Mouse (Mus musculus): ENCODE results near the gene Gcnt2. TPM values are rescaled to one million over a fixed set of nuclear protein-coding genes. Genes with fewer than 3 reads are reported as not detected.
A peak's percentile ranks its signal among the peaks of the same experiment; 100 is the strongest.
"Not testable (repeated sequence)": the region's sequence is repeated elsewhere in the genome, so short reads cannot be mapped to it uniquely, and the experiment has no call there.

Gcnt2 gene
- polyA plus RNA-seq, 1 experiment from 2014 or later, result 20.2 TPM

- no peak overlapping the region for H3K9ac ChIP-seq (ENCODE audit: low read depth, low read length)
- no peaks in the 10 kb centered on the region for H3K4me1 ChIP-seq (replicated peaks; ENCODE audit: control insufficient read depth, insufficient read depth, low read length)
- ATAC-seq, result no peak
- no peaks in the 10 kb centered on the region for H3K36me3 ChIP-seq (ENCODE audit: control insufficient read depth, insufficient read depth)
- no peak overlapping the region for H3K4me3 ChIP-seq (ENCODE audit: low read depth, low read length)
- H3K27ac ChIP-seq (ENCODE audit: low read depth, low read length), result no peak overlapping the region
- 88% methylated on average over 11 of the region's 11 CpGs for WGBS
- TF ChIP-seq CTCF (IDR thresholded peaks at IDR 0.05; ENCODE audit: low read depth), result no peak
- H3K27me3 ChIP-seq (replicated peaks; ENCODE audit: control insufficient read depth, insufficient read depth, low read length), result no peaks in the 10 kb centered on the region
- no peaks in the 10 kb centered on the region for H3K9me3 ChIP-seq (ENCODE audit: control insufficient read depth)
- no peak overlapping the region for H3K4me2 ChIP-seq (replicated peaks; ENCODE audit: low read depth)
Observed at GRCm38 (mm10) chr13:40922311-40922877, 62.8 kb downstream of the Gcnt2 start.

GRCm38 (mm10) chr13:40923756-40924315 lies 64.3 kb downstream of the Gcnt2 start:
- no peak for TF ChIP-seq CTCF (IDR thresholded peaks at IDR 0.05; ENCODE audit: low read depth)
- Histone ChIP-seq H3K9me3 (ENCODE audit: control insufficient read depth) (no peaks in the 10 kb centered on the region), H3K4me1 (replicated peaks; ENCODE audit: control insufficient read depth, insufficient read depth, low read length) (no peaks in the 10 kb centered on the region), H3K4me2 (replicated peaks; ENCODE audit: low read depth) (no peak overlapping the region), H3K36me3 (ENCODE audit: control insufficient read depth, insufficient read depth) (no peaks in the 10 kb centered on the region), H3K27ac (ENCODE audit: low read depth, low read length) (no peak overlapping the region), H3K4me3 (ENCODE audit: low read depth, low read length) (no peak overlapping the region), H3K27me3 (replicated peaks; ENCODE audit: control insufficient read depth, insufficient read depth, low read length) (no peaks in the 10 kb centered on the region), H3K9ac (ENCODE audit: low read depth, low read length) (no peak overlapping the region)
- ATAC-seq, result no peak
- 66% methylated on average over 4 of the region's 4 CpGs for WGBS

- peak overlapping the region; percentile 30; the same call in 1 of the 2 replicates for H3K4me2 ChIP-seq (replicated peaks; ENCODE audit: low read depth)
- TF ChIP-seq CTCF (IDR thresholded peaks at IDR 0.05; ENCODE audit: low read depth), result no peak
- 45% methylated on average over 9 of the region's 9 CpGs for WGBS
- H3K27me3 ChIP-seq (replicated peaks; ENCODE audit: control insufficient read depth, insufficient read depth, low read length), result no peaks in the 10 kb centered on the region
- H3K36me3 ChIP-seq (ENCODE audit: control insufficient read depth, insufficient read depth), result no peaks in the 10 kb centered on the region
- H3K4me1 ChIP-seq (replicated peaks; ENCODE audit: control insufficient read depth, insufficient read depth, low read length), result no peaks in the 10 kb centered on the region
- peak overlapping the region; percentile 29; the same call in 1 of the 2 replicates for H3K27ac ChIP-seq (ENCODE audit: low read depth, low read length)
- ATAC-seq, result peak; percentile 39; the same call in 1 of the 2 replicates
- no peak overlapping the region for H3K4me3 ChIP-seq (ENCODE audit: low read depth, low read length)
- H3K9ac ChIP-seq (ENCODE audit: low read depth, low read length), result 0 out of 2 replicates have a peak overlapping the region, but pooled peaks have one; percentile 17
- H3K9me3 ChIP-seq (ENCODE audit: control insufficient read depth), result no peaks in the 10 kb centered on the region
Observed at GRCm38 (mm10) chr13:40928192-40928898, 68.8 kb downstream of the Gcnt2 start.

GRCm38 (mm10) chr13:40931871-40932270 lies 72.3 kb downstream of the Gcnt2 start:
- H3K4me2 ChIP-seq (replicated peaks; ENCODE audit: low read depth); H3K27ac ChIP-seq (ENCODE audit: low read depth, low read length); H3K9ac ChIP-seq (ENCODE audit: low read depth, low read length); H3K9me3 ChIP-seq (ENCODE audit: control insufficient read depth); H3K27me3 ChIP-seq (replicated peaks; ENCODE audit: control insufficient read depth, insufficient read depth, low read length); H3K4me1 ChIP-seq (replicated peaks; ENCODE audit: control insufficient read depth, insufficient read depth, low read length); H3K4me3 ChIP-seq (ENCODE audit: low read depth, low read length); H3K36me3 ChIP-seq (ENCODE audit: control insufficient read depth, insufficient read depth): not testable (repeated sequence)
- ATAC-seq, result peak; percentile 83
- WGBS, result 40% methylated on average over 1 of the region's 2 CpGs

GRCm38 (mm10) chr13:40932573-40932972 lies 73.0 kb downstream of the Gcnt2 start:
- 35% methylated on average over 5 of the region's 5 CpGs for WGBS
- H3K27me3 ChIP-seq (replicated peaks; ENCODE audit: control insufficient read depth, insufficient read depth, low read length), result no peaks in the 10 kb centered on the region
- TF ChIP-seq CTCF (IDR thresholded peaks at IDR 0.05; ENCODE audit: low read depth), result no peak
- peak; percentile 44 for ATAC-seq
- peaks cover 2% of the 10 kb centered on the region; the same call in 1 of the 2 replicates for H3K4me1 ChIP-seq (replicated peaks; ENCODE audit: control insufficient read depth, insufficient read depth, low read length)
- H3K36me3 ChIP-seq (ENCODE audit: control insufficient read depth, insufficient read depth), result no peaks in the 10 kb centered on the region
- H3K9me3 ChIP-seq (ENCODE audit: control insufficient read depth), result no peaks in the 10 kb centered on the region
- H3K4me2 ChIP-seq (replicated peaks; ENCODE audit: low read depth), result no peak overlapping the region
- no peak overlapping the region for H3K9ac ChIP-seq (ENCODE audit: low read depth, low read length)
- 0 out of 2 replicates have a peak overlapping the region, but pooled peaks have one; percentile 9 for H3K27ac ChIP-seq (ENCODE audit: low read depth, low read length)
- no peak overlapping the region for H3K4me3 ChIP-seq (ENCODE audit: low read depth, low read length)

- H3K4me1 ChIP-seq (replicated peaks; ENCODE audit: control insufficient read depth, insufficient read depth, low read length), result peaks cover 2% of the 10 kb centered on the region; the same call in 1 of the 2 replicates
Observed at GRCm38 (mm10) chr13:40934341-40934740, 74.8 kb downstream of the Gcnt2 start.

More at GRCm38 (mm10) chr13:40934341-40934740, 74.8 kb downstream of the Gcnt2 start:
- H3K27ac ChIP-seq (ENCODE audit: low read depth, low read length), result no peak overlapping the region
- no peak overlapping the region for H3K4me3 ChIP-seq (ENCODE audit: low read depth, low read length)
- H3K36me3 ChIP-seq (ENCODE audit: control insufficient read depth, insufficient read depth), result no peaks in the 10 kb centered on the region
- H3K9ac ChIP-seq (ENCODE audit: low read depth, low read length), result no peak overlapping the region
- H3K9me3 ChIP-seq (ENCODE audit: control insufficient read depth), result no peaks in the 10 kb centered on the region
- ATAC-seq, result no peak
- no peak overlapping the region for H3K4me2 ChIP-seq (replicated peaks; ENCODE audit: low read depth)
- no peaks in the 10 kb centered on the region for H3K27me3 ChIP-seq (replicated peaks; ENCODE audit: control insufficient read depth, insufficient read depth, low read length)
- WGBS, result 60% methylated on average over 3 of the region's 3 CpGs
- TF ChIP-seq CTCF (IDR thresholded peaks at IDR 0.05; ENCODE audit: low read depth), result no peak
